Mouse (Mus musculus) ES-E14 (cell line): ENCODE results near the gene Pdcl3. TPM values are rescaled to one million over a fixed set of nuclear protein-coding genes. Genes with fewer than 3 reads are reported as not detected.
"Not testable (repeated sequence)": the region's sequence is repeated elsewhere in the genome, so short reads cannot be mapped to it uniquely, and the experiment has no call there.

Experiments
- DNase-seq: peaks from one replicate; pipeline ENCODE4 v3.0.0-alpha.2; 2013; ENCODE audit warnings: low read depth, low spot score
- H3K27ac ChIP-seq: 2 replicates; pipeline ENCODE4 v1.5.1; 2012; ENCODE audit warnings: low read depth, mild to moderate bottlenecking, low read length, moderate library complexity, mixed read lengths; ENCODE audit not compliant: poor library complexity, insufficient read depth, severe bottlenecking
- H3K36me3 ChIP-seq: 2 replicates; pipeline ENCODE4 v1.6.1; 2012; ENCODE audit warnings: mild to moderate bottlenecking, low read length, moderate library complexity, mixed read lengths; ENCODE audit not compliant: control insufficient read depth, poor library complexity, insufficient read depth, severe bottlenecking
- H3K4me1 ChIP-seq, 2 experiments: fragments of 150-350 bp in 1 of 2; sonication (generic) in 1 of 2; 2 replicates each; pipeline ENCODE4 v1.6.1; 2012; ENCODE audit warnings: low read length in 2 of 2, mild to moderate bottlenecking in 1 of 2, mixed read lengths in 1 of 2; ENCODE audit not compliant: control insufficient read depth in 2 of 2, insufficient read depth in 2 of 2, poor library complexity in 1 of 2
- H3K4me3 ChIP-seq, 2 experiments: fragments of 150-350 bp in 1 of 2; sonication (generic) in 1 of 2; 2 replicates each; pipeline ENCODE4 v1.5.1; 2012; ENCODE audit warnings: low read length in 2 of 2, low read depth in 1 of 2, mild to moderate bottlenecking in 1 of 2, mixed read lengths in 1 of 2; ENCODE audit not compliant: insufficient read depth in 1 of 2, poor library complexity in 1 of 2, severe bottlenecking in 1 of 2
- H3K9ac ChIP-seq: 2 replicates; pipeline ENCODE4 v1.6.1; 2012; ENCODE audit warnings: low read depth, mild to moderate bottlenecking, low read length, mixed read lengths; ENCODE audit not compliant: poor library complexity, insufficient read depth, severe bottlenecking
- H3K9me3 ChIP-seq: fragments of 150-350 bp; sonication (generic); 2 replicates; pipeline ENCODE4 v1.6.1; 2012; ENCODE audit warnings: low read depth, mild to moderate bottlenecking, low read length; ENCODE audit not compliant: control insufficient read depth, insufficient read depth
- CHD2 ChIP-seq: IDR thresholded peaks from 2 replicates; pipeline ENCODE4 v1.6.1; 2014; ENCODE audit warnings: mild to moderate bottlenecking, low read depth, low read length, inconsistent platforms
- HCFC1 ChIP-seq: IDR thresholded peaks from 2 replicates; pipeline ENCODE4 v1.6.1; 2012; ENCODE audit warnings: low read length, inconsistent platforms, borderline replicate concordance; ENCODE audit not compliant: insufficient read depth
- MAFK ChIP-seq: IDR thresholded peaks from 2 replicates; pipeline ENCODE4 v1.6.1; 2014; ENCODE audit warnings: mild to moderate bottlenecking, low read depth, low read length, inconsistent platforms; ENCODE audit not compliant: insufficient read depth
- ZC3H11A ChIP-seq: IDR thresholded peaks from 2 replicates; pipeline ENCODE4 v1.6.1; 2012; ENCODE audit warnings: low read depth, mild to moderate bottlenecking, inconsistent platforms, low read length, borderline replicate concordance
- ZNF384 ChIP-seq: IDR thresholded peaks from 2 replicates; pipeline ENCODE4 v1.6.1; 2012; ENCODE audit warnings: low read depth, low read length, inconsistent platforms
- in situ Hi-C, 2 experiments: fragments of 600-800 bp; cut with MboI; formaldehyde crosslinking; loops; one replicate each; pipeline ENCODE4 v1.15.1; 2025; ENCODE audit warnings: low sequenced_read_pairs in 2 of 2, inconsistent platforms in 1 of 2; ENCODE audit not compliant: unreplicated experiment in 2 of 2
- total RNA-seq: library from RNA; depleted of rRNA; stranded (reverse); fragments of 300-350 nt; gene quantifications from 2 replicates; pipeline ENCODE4 v1.2.3, GENCODE M21; 2012

The Pdcl3 gene
- total RNA-seq, 1 experiment = 80.9 TPM

- in situ Hi-C loops = no loop called here
- DNase-seq = no peak
- TF ChIP-seq ZC3H11A (no peak), HCFC1 (no peak), ZNF384 (no peak), CHD2 (no peak)
Measured at GRCm38 (mm10) chr1:39029176-39029575, 43.8 kb downstream of the Pdcl3 start.

GRCm38 (mm10) chr1:39030108-39030507 is 44.7 kb downstream of the Pdcl3 start:
- Histone ChIP-seq H3K9me3 (no peaks in the 10 kb centered on the region), H3K4me1 (peaks cover 0 to 2% of the 10 kb centered on the region in 2 experiments; a peak in 1 of 4 replicates), H3K9ac (no peak overlapping the region), H3K27ac (no peak overlapping the region), H3K36me3 (no peaks in the 10 kb centered on the region), H3K4me3 (no peak overlapping the region)
- in situ Hi-C loops = no loop called here
- DNase-seq = no peak
- TF ChIP-seq CHD2 = no peak
- TF ChIP-seq ZC3H11A = no peak
- no peak for TF ChIP-seq MAFK
- no peak for TF ChIP-seq ZNF384
- no peak for TF ChIP-seq HCFC1

More at GRCm38 (mm10) chr1:39029176-39029575, 43.8 kb downstream of the Pdcl3 start:
- no peak overlapping the region for H3K4me3 ChIP-seq
- H3K9me3 ChIP-seq = no peaks in the 10 kb centered on the region
- H3K27ac ChIP-seq = no peak overlapping the region
- no peak overlapping the region for H3K9ac ChIP-seq
- no peaks in the 10 kb centered on the region for H3K36me3 ChIP-seq
- H3K4me1 ChIP-seq = peaks cover 0 to 2% of the 10 kb centered on the region in 2 experiments; a peak in 1 of 4 replicates

GRCm38 (mm10) chr1:39035817-39036216 is 50.4 kb downstream of the Pdcl3 start:
- Histone ChIP-seq H3K27ac (no peak overlapping the region), H3K9ac (no peak overlapping the region), H3K4me1 (no peaks in the 10 kb centered on the region), H3K9me3 (no peaks in the 10 kb centered on the region), H3K36me3 (no peaks in the 10 kb centered on the region), H3K4me3 (no peak overlapping the region)
- TF ChIP-seq ZNF384 = no peak
- TF ChIP-seq CHD2 = no peak
- no peak for TF ChIP-seq HCFC1
- TF ChIP-seq MAFK = no peak
- in situ Hi-C loops = no loop called here
- DNase-seq = no peak

GRCm38 (mm10) chr1:39042188-39042587 is 56.8 kb downstream of the Pdcl3 start:
- H3K4me3 ChIP-seq = no peak overlapping the region
- H3K9ac ChIP-seq = no peak overlapping the region
- H3K9me3 ChIP-seq = no peaks in the 10 kb centered on the region
- TF ChIP-seq ZNF384 = no peak
- TF ChIP-seq ZC3H11A = no peak
- TF ChIP-seq CHD2 = no peak
- TF ChIP-seq HCFC1 = no peak
- no peak for TF ChIP-seq MAFK
- H3K36me3 ChIP-seq = no peaks in the 10 kb centered on the region
- H3K4me1 ChIP-seq = no peaks in the 10 kb centered on the region
- in situ Hi-C loops = no loop called here
- no peak for DNase-seq
- no peak overlapping the region for H3K27ac ChIP-seq

DNA sequence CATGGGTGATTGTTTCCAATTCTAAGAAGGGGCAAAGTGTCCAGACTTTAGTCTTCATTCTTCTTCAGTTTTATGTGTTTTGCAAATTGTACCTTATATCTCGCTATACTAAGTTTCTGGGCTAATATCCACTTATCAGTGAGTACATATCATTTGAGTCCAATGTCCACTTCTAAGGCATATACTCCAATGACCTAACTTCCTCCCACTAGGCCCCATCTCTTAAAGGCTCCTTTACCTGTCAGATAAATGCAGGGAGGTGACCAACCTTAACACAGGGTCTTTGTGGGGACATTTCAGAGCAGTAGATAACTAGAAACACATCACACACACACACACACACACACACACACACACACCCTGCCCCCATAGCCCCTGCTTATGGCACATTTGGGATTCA is 59.0 kb downstream of the Pdcl3 start:
- in situ Hi-C loops, H3K36me3 ChIP-seq, H3K4me1 ChIP-seq, H3K27ac ChIP-seq, H3K9me3 ChIP-seq, DNase-seq, H3K4me3 ChIP-seq, H3K9ac ChIP-seq: not testable (repeated sequence)
